Mouse (Mus musculus) CH12.LX (cell line): ENCODE measurements at regions not wholly inside any gene's neighbourhood (a gene's known extent, or its start where the extent isn't known, plus 50 kb on each side); places are given as distances from the start of the nearest gene placed in this dataset.

ENCODE experiments used
- DNase-seq: peaks from one replicate; pipeline ENCODE4 v3.0.0-alpha.2; 2013; ENCODE audit errors: extremely low read depth
- H3K27ac ChIP-seq: 2 replicates; pipeline ENCODE4 v1.5.1; 2012; ENCODE audit warnings: low read depth, mild to moderate bottlenecking, control low read depth, moderate library complexity; ENCODE audit not compliant: insufficient read depth
- H3K27me3 ChIP-seq: replicated peaks from 2 replicates; pipeline ENCODE3; 2012; ENCODE audit warnings: inconsistent platforms
- H3K36me3 ChIP-seq, 2 experiments: replicated peaks in 1 of 2; 2 replicates each; pipeline versions ENCODE3 to v1.6.1; 2012; ENCODE audit warnings: inconsistent platforms in 1 of 2, low read length in 1 of 2, mild to moderate bottlenecking in 1 of 2, mixed read lengths in 1 of 2, moderate library complexity in 1 of 2; ENCODE audit not compliant: control insufficient read depth in 1 of 2, insufficient read depth in 1 of 2
- H3K4me1 ChIP-seq, 2 experiments: 2 replicates each; pipeline ENCODE4 v1.6.1; 2012; ENCODE audit warnings: inconsistent platforms in 1 of 2, moderate library complexity in 1 of 2; ENCODE audit not compliant: insufficient read depth in 2 of 2, control insufficient read depth in 1 of 2
- H3K4me2 ChIP-seq: 2 replicates; pipeline ENCODE4 v1.6.1; 2012; ENCODE audit warnings: low read depth, mild to moderate bottlenecking, control low read depth; ENCODE audit not compliant: poor library complexity, insufficient read depth, severe bottlenecking
- H3K4me3 ChIP-seq, 3 experiments: fragments of 150-350 bp in 1 of 3; sonication (generic) in 1 of 3; replicated peaks in 1 of 3; 2 replicates each; pipeline versions ENCODE3 to v1.5.1; 2011 to 2012; ENCODE audit warnings: low read depth in 2 of 3, low read length in 2 of 3, mild to moderate bottlenecking in 2 of 3, moderate library complexity in 2 of 3, control low read depth in 1 of 3, improper control_type of control experiment in 1 of 3, inconsistent platforms in 1 of 3, mixed read lengths in 1 of 3; ENCODE audit not compliant: poor library complexity in 1 of 3
- H3K79me2 ChIP-seq: replicated peaks from 2 replicates; pipeline ENCODE4 v1.6.1; 2012; ENCODE audit warnings: mild to moderate bottlenecking, moderate library complexity; ENCODE audit not compliant: control insufficient read depth, poor library complexity, insufficient read depth, severe bottlenecking; ENCODE audit errors: extremely low read depth
- H3K9ac ChIP-seq: 2 replicates; pipeline ENCODE4 v1.6.1; 2012; ENCODE audit warnings: low read depth, mild to moderate bottlenecking, control low read depth, moderate library complexity; ENCODE audit not compliant: insufficient read depth
- H3K9me3 ChIP-seq: replicated peaks from 2 replicates; pipeline ENCODE3; 2012; ENCODE audit warnings: low read length, inconsistent platforms, mixed read lengths
- BHLHE40 ChIP-seq: IDR thresholded peaks from 2 replicates; pipeline ENCODE4 v1.6.1; 2011; ENCODE audit warnings: mild to moderate bottlenecking, low read depth, low read length, improper control_type of control experiment
- CHD2 ChIP-seq: IDR thresholded peaks from 2 replicates; pipeline ENCODE4 v1.6.1; 2011; ENCODE audit warnings: low read length, improper control_type of control experiment
- ELF1 ChIP-seq: IDR thresholded peaks from 2 replicates; pipeline ENCODE4 v1.6.1; 2014; ENCODE audit warnings: low read depth, mild to moderate bottlenecking, inconsistent platforms, low read length, improper control_type of control experiment
- ETS1 ChIP-seq: conservative IDR thresholded peaks from 2 replicates; pipeline ENCODE4 v1.6.1; 2012; ENCODE audit warnings: low read depth, mild to moderate bottlenecking, inconsistent platforms, low read length, improper control_type of control experiment, moderate library complexity
- JUN ChIP-seq: IDR thresholded peaks from 2 replicates; pipeline ENCODE4 v1.6.1; 2011; ENCODE audit warnings: low read depth, mild to moderate bottlenecking, low read length, improper control_type of control experiment, moderate library complexity; ENCODE audit not compliant: insufficient read depth
- JUND ChIP-seq: conservative IDR thresholded peaks from 2 replicates; pipeline ENCODE4 v1.6.1; 2011; ENCODE audit warnings: low read depth, low read length, improper control_type of control experiment
- KAT2A ChIP-seq: IDR thresholded peaks from 2 replicates; pipeline ENCODE4 v1.6.1; 2012; ENCODE audit warnings: low read length, improper control_type of control experiment, inconsistent platforms; ENCODE audit not compliant: insufficient replicate concordance
- MAFK ChIP-seq: IDR thresholded peaks from 2 replicates; pipeline ENCODE4 v1.6.1; 2011; ENCODE audit warnings: low read length, improper control_type of control experiment; ENCODE audit not compliant: insufficient replicate concordance
- MAX ChIP-seq: IDR thresholded peaks from 2 replicates; pipeline ENCODE4 v1.6.1; 2011; ENCODE audit warnings: low read length, improper control_type of control experiment
- MAZ ChIP-seq: IDR thresholded peaks from 2 replicates; pipeline ENCODE4 v1.6.1; 2012; ENCODE audit warnings: low read depth, mild to moderate bottlenecking, inconsistent platforms, low read length, improper control_type of control experiment, moderate library complexity
- MEF2A ChIP-seq: IDR thresholded peaks from 2 replicates; pipeline ENCODE4 v1.6.1; 2014; ENCODE audit warnings: low read depth, mild to moderate bottlenecking, inconsistent platforms, low read length, improper control_type of control experiment, borderline replicate concordance
- NELFE ChIP-seq: IDR thresholded peaks from 2 replicates; pipeline ENCODE4 v1.6.1; 2011; ENCODE audit warnings: low read depth, low read length, improper control_type of control experiment
- POLR2A ChIP-seq: IDR thresholded peaks from 2 replicates; pipeline ENCODE4 v1.6.1; 2011; ENCODE audit warnings: low read depth, mild to moderate bottlenecking, improper control_type of control experiment, low read length
- RAD21 ChIP-seq: IDR thresholded peaks from 2 replicates; pipeline ENCODE4 v1.6.1; 2011; ENCODE audit warnings: low read depth, mild to moderate bottlenecking, low read length, improper control_type of control experiment, moderate library complexity
- USF1 ChIP-seq: IDR thresholded peaks from 2 replicates; pipeline ENCODE4 v1.6.1; 2014; ENCODE audit warnings: low read depth, mild to moderate bottlenecking, inconsistent platforms, low read length, improper control_type of control experiment
- USF2 ChIP-seq: conservative IDR thresholded peaks from 2 replicates; pipeline ENCODE4 v1.6.1; 2011; ENCODE audit warnings: low read depth, low read length, improper control_type of control experiment
- ZKSCAN1 ChIP-seq: IDR thresholded peaks from 2 replicates; pipeline ENCODE4 v1.6.1; 2012; ENCODE audit warnings: low read depth, inconsistent platforms, low read length, improper control_type of control experiment, borderline replicate concordance
- dilution Hi-C: fragments of 300-500 bp; cut with MboI; formaldehyde crosslinking; loops from 2 replicates; pipeline ENCODE4 v1.14.3; 2020; ENCODE audit warnings: low sequenced_read_pairs; ENCODE audit not compliant: extremely low pct_unique_long_range_greater_than_20kb, extremely low pct_ligation_motif_present
- in situ Hi-C: fragments of 300-500 bp; cut with MboI; formaldehyde crosslinking; loops from 3 replicates; pipeline ENCODE4 v1.14.3; 2019; ENCODE audit warnings: low sequenced_read_pairs, low pct_ligation_motif_present, low pct_unique_long_range_greater_than_20kb, mixed read lengths

DNA sequence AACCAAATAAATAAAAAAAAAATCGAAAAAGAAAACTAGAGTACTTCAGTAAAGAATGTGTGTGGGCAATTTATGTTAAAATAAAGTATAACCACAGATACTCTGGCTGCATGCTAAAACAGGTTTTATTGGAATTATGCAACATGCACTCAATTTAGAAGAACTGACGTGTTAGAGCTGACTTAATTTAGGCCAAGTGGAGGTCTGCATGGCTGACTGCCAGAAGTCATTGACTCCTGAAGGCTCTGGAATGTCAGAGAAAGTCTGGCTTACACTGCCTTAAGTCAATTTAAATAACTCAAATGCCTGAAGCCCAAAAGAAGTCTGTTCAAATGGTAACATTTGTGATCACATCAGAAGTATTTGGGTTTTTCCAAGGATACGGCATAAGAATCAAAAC, 198.1 kb upstream of the Gm10192 start:
- no peak overlapping the region for H3K27ac ChIP-seq
- no peak for TF ChIP-seq MEF2A
- TF ChIP-seq, all 38 proteins: peak for 0
- H3K79me2 ChIP-seq, result no peaks in the 10 kb centered on the region
- H3K27me3 ChIP-seq, result no peaks in the 10 kb centered on the region
- no peak overlapping the region for H3K9ac ChIP-seq
- H3K4me1 ChIP-seq, result no peaks in the 10 kb centered on the region
- H3K4me2 ChIP-seq, result no peak overlapping the region
- no peaks in the 10 kb centered on the region for H3K36me3 ChIP-seq
- DNase-seq, result no peak
- dilution Hi-C loops, result no loop called here
- peaks cover 27% of the 10 kb centered on the region for H3K9me3 ChIP-seq
- in situ Hi-C loops, result no loop called here
- H3K4me3 ChIP-seq, result no peak overlapping the region

DNA sequence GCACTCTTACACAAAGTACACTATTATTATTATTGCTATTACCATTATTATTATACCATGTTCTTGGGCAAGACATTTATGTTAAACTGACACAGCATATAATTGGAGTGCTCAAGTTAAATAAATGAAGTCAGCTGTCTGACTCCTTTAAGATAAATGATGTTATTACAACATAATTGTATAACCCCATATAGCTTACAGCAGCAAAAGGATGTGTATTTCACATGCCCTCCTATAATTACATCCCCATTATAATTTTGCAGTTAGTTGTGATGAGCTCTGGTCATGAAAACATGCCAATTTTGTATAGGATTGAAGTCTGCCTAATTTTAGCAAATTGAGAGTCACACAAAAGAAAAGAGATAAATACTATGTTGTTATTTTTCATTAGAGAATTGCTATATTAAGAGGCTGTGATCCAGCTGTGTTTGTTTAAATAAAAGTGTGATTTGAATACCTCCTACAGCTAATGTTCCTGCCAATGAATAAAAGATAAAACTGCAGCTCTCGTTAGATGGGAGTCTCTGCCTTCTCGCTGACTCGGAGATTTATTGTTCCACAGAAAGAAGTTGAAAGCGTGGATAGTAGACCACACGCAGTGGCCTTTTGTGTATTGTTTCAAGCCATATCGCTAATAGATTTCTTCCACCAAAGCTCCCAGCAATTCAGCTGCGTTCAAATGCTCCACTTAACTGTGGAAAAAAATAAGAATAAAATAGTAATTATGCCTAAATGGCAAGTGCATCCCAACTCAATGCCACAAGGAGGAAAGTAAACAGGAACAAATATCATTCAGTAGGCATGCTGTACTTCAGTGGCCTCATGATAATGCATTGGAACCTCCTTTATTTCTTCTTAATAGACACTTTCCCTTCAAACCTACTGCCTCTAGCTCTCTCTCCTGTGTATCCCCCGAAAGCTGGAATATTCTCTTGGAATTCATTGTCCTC, 194.9 kb upstream of the Gm10192 start:
- H3K9ac ChIP-seq, result no peak overlapping the region
- dilution Hi-C loops (no loop called here), in situ Hi-C loops (no loop called here)
- H3K27me3 ChIP-seq, result no peaks in the 10 kb centered on the region
- H3K27ac ChIP-seq, result no peak overlapping the region
- DNase-seq, result no peak
- no peak overlapping the region for H3K4me2 ChIP-seq
- no peaks in the 10 kb centered on the region for H3K36me3 ChIP-seq
- no peaks in the 10 kb centered on the region for H3K79me2 ChIP-seq
- H3K4me1 ChIP-seq, result no peaks in the 10 kb centered on the region
- no peak for TF ChIP-seq MAZ
- TF ChIP-seq JUN, result no peak
- TF ChIP-seq USF1, result no peak
- no peak for TF ChIP-seq MEF2A
- no peak for TF ChIP-seq RAD21
- TF ChIP-seq POLR2A, result no peak
- no peak for TF ChIP-seq ELF1
- no peak for TF ChIP-seq MAFK
- no peak for TF ChIP-seq MAX
- no peak for TF ChIP-seq CHD2
- TF ChIP-seq NELFE, result no peak
- TF ChIP-seq BHLHE40, result no peak
- TF ChIP-seq ETS1, result no peak
- TF ChIP-seq USF2, result no peak
- no peak for TF ChIP-seq JUND
- no peak for TF ChIP-seq KAT2A
- no peak for TF ChIP-seq ZKSCAN1
- H3K9me3 ChIP-seq, result peaks cover 28% of the 10 kb centered on the region
- no peak overlapping the region for H3K4me3 ChIP-seq
